Mouse (Mus musculus) cerebellum, adult 2 months (tissue): ENCODE measurements at regions not wholly inside any gene's neighbourhood (a gene's known extent, or its start where the extent isn't known, plus 50 kb on each side); places are given as distances from the start of the nearest gene placed in this dataset.

Source experiments
- CTCF ChIP-seq: fragments of 200-500 bp; IDR thresholded peaks from 2 replicates; pipeline ENCODE4 v1.5.1; 2011; ENCODE audit warnings: low read depth, mild to moderate bottlenecking, control low read depth, low read length, moderate library complexity, borderline replicate concordance; ENCODE audit not compliant: insufficient read depth
- POLR2A ChIP-seq: fragments of 200-500 bp; IDR thresholded peaks from 2 replicates; pipeline ENCODE4 v1.6.1; 2011; ENCODE audit warnings: low read length, control low read depth, borderline replicate concordance; ENCODE audit not compliant: insufficient read depth

DNA sequence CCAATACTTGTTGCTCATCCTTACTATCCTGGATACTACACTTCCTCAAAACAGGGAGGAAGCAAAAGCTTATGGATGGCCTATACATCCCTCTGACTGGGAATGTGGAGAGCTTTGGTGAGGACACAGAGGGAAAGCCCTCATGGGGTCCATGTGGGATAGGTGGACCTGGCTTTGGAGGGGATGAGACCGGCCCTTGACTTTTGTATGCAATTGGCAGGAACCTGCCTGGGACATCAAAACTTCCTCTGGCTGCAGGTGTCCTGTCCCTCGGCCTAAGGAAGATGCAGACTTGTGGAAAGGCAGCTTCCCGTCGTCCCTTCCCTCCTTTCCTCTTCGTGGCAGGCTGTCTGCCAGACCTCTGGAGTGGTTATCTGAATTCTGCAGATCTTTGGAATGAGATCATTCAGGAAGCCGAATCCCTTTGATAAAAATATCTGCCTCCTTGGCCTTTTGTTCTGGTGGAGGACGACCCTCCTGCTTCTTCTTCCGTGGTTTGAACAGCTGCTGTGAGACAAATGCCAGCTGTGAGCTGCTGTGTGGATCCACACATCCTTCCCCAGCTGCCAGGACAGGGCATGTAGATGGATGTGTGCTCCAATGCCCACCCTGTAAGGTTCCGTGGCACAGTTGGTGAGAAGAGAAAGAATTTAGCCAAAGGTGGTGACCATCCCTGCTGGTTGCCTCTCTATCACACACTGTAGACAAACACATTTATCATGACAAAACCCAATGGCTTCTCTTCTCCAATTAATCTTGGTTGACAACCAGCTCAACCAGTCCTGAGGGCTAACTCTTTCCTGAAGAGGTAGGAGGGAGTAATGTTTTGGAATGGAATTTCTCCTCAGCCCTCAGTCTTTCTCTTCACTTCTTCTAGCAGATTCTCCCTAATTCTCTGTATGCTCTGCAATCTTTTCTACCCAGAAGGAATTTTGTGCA lies 57.9 kb upstream of the Rapgef5 start:
- TF ChIP-seq CTCF (no peak), POLR2A (no peak)
